Mouse (Mus musculus) layer of hippocampus, adult 9-10 months (tissue): ENCODE data around the gene Rictor.

Experiments used
- DNase-seq: peaks from one replicate; pipeline ENCODE4 v3.0.0; 2022; ENCODE audit warnings: low spot score

Gene Rictor

GRCm38 (mm10) chr15:6707936-6708525 is at the start of gene Rictor:
TSS of gene Rictor (plus strand) at chr15:6708379.
- DNase-seq, result no peak

GRCm38 (mm10) chr15:6661951-6662350 is 46.2 kb upstream of the Rictor start:
- no peak for DNase-seq

- no peak for DNase-seq
Measured at GRCm38 (mm10) chr15:6663991-6664390, 44.2 kb upstream of the Rictor start.

GRCm38 (mm10) chr15:6666072-6666471 is 42.1 kb upstream of the Rictor start:
- DNase-seq, result no peak

GRCm38 (mm10) chr15:6668793-6669437 is 39.3 kb upstream of the Rictor start:
- DNase-seq, result no peak

GRCm38 (mm10) chr15:6678479-6678878 is 29.7 kb upstream of the Rictor start:
- no peak for DNase-seq

- no peak for DNase-seq
Measured at GRCm38 (mm10) chr15:6702164-6702563, 6.0 kb upstream of the Rictor start.

- DNase-seq, result no peak
Measured at GRCm38 (mm10) chr15:6705351-6705901, 2.8 kb upstream of the Rictor start.

GRCm38 (mm10) chr15:6707551-6707935 is 636 bp upstream of the Rictor start:
- no peak for DNase-seq

- DNase-seq, result no peak
Measured at GRCm38 (mm10) chr15:6708526-6709441, 605 bp downstream of the Rictor start.

- DNase-seq, result no peak
Measured at GRCm38 (mm10) chr15:6709618-6710017, 1.4 kb downstream of the Rictor start.

GRCm38 (mm10) chr15:6710341-6710740 is 2.2 kb downstream of the Rictor start:
- DNase-seq, result no peak

GRCm38 (mm10) chr15:6711226-6711625 is 3.0 kb downstream of the Rictor start:
- no peak for DNase-seq

GRCm38 (mm10) chr15:6714819-6715218 is 6.6 kb downstream of the Rictor start:
- no peak for DNase-seq

GRCm38 (mm10) chr15:6715237-6715636 is 7.1 kb downstream of the Rictor start:
- DNase-seq, result no peak

GRCm38 (mm10) chr15:6721385-6721784 is 13.2 kb downstream of the Rictor start:
- DNase-seq, result no peak

- no peak for DNase-seq
Measured at GRCm38 (mm10) chr15:6721802-6722201, 13.6 kb downstream of the Rictor start.

- no peak for DNase-seq
Measured at GRCm38 (mm10) chr15:6722405-6723176, 14.4 kb downstream of the Rictor start.

GRCm38 (mm10) chr15:6723338-6723737 is 15.2 kb downstream of the Rictor start:
- no peak for DNase-seq

- no peak for DNase-seq
Measured at GRCm38 (mm10) chr15:6724442-6724841, 16.3 kb downstream of the Rictor start.

- no peak for DNase-seq
Measured at GRCm38 (mm10) chr15:6726130-6726808, 18.1 kb downstream of the Rictor start.
